Mouse (Mus musculus): ENCODE measurements around the gene Rab26.

- TF ChIP-seq CTCF (IDR thresholded peaks at IDR 0.05; ENCODE audit: control insufficient read depth, insufficient read depth, insufficient replicate concordance, low read depth, low read length): no peak
- no peak; the same call in 1 of the 2 replicates for TF ChIP-seq POLR2A (IDR thresholded peaks at IDR 0.05; ENCODE audit: control insufficient read depth, low read depth, low read length)
Measured at GRCm38 (mm10) chr17:24488186-24488661, 45.8 kb downstream of the Rab26 start, which contains the start of gene Caskin1.

Data from testis, adult 2 months (tissue).